Mouse (Mus musculus) heart, embryonic 15.5 days (tissue): ENCODE data around the gene Zscan22. TPM values are rescaled to one million over a fixed set of nuclear protein-coding genes. Genes with fewer than 3 reads are reported as not detected.
"Not testable (repeated sequence)": the region's sequence is repeated elsewhere in the genome, so short reads cannot be mapped to it uniquely, and the experiment has no call there.

ENCODE experiments used
- ATAC-seq: fragments of 200-750 bp; cut with Nextera tagmentation; replicated peaks from 2 replicates; pipeline ENCODE4 v1.8.0; 2017; ENCODE audit warnings: low read depth, moderate TSS enrichment; ENCODE audit not compliant: insufficient number of reproducible peaks, insufficient read depth, low FRiP score
- H3K27ac ChIP-seq: fragments of 300-500 bp; sonication (generic); 2 replicates; pipeline ENCODE4 v1.5.1; 2015; ENCODE audit warnings: mild to moderate bottlenecking, inconsistent platforms
- H3K27me3 ChIP-seq: fragments of 300-500 bp; sonication (generic); 2 replicates; pipeline ENCODE4 v1.6.1; 2015; ENCODE audit warnings: inconsistent platforms
- H3K36me3 ChIP-seq: fragments of 300-500 bp; sonication (generic); 2 replicates; pipeline ENCODE4 v1.6.1; 2015; ENCODE audit warnings: mild to moderate bottlenecking, inconsistent platforms
- H3K4me1 ChIP-seq: fragments of 300-500 bp; sonication (generic); replicated peaks from 2 replicates; pipeline ENCODE4 v1.6.1; 2015; ENCODE audit warnings: inconsistent platforms
- H3K4me2 ChIP-seq: fragments of 300-500 bp; sonication (generic); 2 replicates; pipeline ENCODE4 v1.6.1; 2015; ENCODE audit warnings: inconsistent platforms, mild to moderate bottlenecking, moderate library complexity
- H3K4me3 ChIP-seq: fragments of 300-500 bp; sonication (generic); 2 replicates; pipeline ENCODE4 v1.5.1; 2015; ENCODE audit warnings: mild to moderate bottlenecking, inconsistent platforms
- H3K9ac ChIP-seq: fragments of 300-500 bp; sonication (generic); 2 replicates; pipeline ENCODE4 v1.6.1; 2015; ENCODE audit warnings: mild to moderate bottlenecking, inconsistent platforms
- H3K9me3 ChIP-seq: fragments of 300-500 bp; sonication (generic); replicated peaks from 2 replicates; pipeline ENCODE4 v1.6.1; 2016; ENCODE audit warnings: inconsistent platforms
- WGBS: fragments of 180-500 bp; shearing (Covaris S2); methylation state at CpG from one replicate; pipeline ENCODE4 v1.1.7; 2015; ENCODE audit warnings: mixed read lengths; 5-methylcytosine and 5-hydroxymethylcytosine counted together
- polyA plus RNA-seq: library from polyadenylated mRNA; unstranded; fragments of >200 nt; fragmentation: Nextera tagmentation; extraction: Ambion mirVana; gene quantifications from 2 replicates; pipeline ENCODE4 v1.2.1, GENCODE M21; 2015

Gene Zscan22
- 9.5 and 11.2 TPM in 2 replicates for polyA plus RNA-seq

DNA sequence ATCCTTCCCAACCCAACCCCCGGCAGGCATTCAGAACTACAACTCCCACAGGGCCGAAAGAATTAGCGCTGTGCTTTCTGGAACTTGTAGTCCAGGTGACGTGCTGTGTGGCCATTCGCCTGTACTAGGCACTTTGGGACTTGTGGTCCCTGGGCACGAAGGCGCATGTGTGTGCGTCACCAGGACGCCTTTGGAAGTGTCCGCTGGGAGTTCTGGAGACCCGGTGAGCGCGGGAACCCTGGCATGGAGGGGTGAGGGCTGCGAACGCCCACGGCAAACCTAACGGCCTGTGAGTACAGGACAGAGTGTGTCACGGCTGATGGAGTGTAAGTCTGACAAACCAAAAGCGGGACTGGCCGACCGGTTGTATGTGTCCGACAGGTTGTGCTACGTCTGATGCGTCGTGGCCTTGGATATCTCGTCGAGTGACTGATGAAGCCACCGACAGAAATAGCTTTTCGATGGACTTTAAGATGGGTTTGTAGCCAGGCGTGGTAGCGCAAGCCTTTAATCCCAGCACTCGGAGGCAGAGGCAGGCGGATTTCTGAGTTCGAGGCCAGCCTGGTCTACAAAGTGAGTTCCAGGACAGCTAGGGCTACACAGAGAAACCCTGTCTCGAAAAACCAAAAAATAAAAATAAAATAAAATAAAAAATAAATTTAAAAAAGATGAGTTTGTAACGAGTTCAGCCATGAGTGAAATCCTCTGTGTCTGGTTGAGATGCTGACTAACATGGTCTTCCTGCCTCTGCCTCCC is at the start of gene Zscan22:
TSS of gene Zscan22 (plus strand) at position 161 of the 756 bp plus-strand sequence.
- ATAC-seq: peak; percentile 99
- no peaks in the 10 kb centered on the region for H3K9me3 ChIP-seq
- H3K27ac ChIP-seq: peak within 1 kb of the TSS; percentile 68
- no peaks in the 10 kb centered on the region for H3K36me3 ChIP-seq
- H3K4me3 ChIP-seq: peak within 1 kb of the TSS; percentile 85
- WGBS: 6% methylated on average over 36 of the region's 36 CpGs
- no peaks in the 10 kb centered on the region for H3K27me3 ChIP-seq
- H3K9ac ChIP-seq: peak within 1 kb of the TSS; percentile 71
- H3K4me2 ChIP-seq: peak within 1 kb of the TSS; percentile 65
- H3K4me1 ChIP-seq: peaks cover 10% of the 10 kb centered on the region

DNA sequence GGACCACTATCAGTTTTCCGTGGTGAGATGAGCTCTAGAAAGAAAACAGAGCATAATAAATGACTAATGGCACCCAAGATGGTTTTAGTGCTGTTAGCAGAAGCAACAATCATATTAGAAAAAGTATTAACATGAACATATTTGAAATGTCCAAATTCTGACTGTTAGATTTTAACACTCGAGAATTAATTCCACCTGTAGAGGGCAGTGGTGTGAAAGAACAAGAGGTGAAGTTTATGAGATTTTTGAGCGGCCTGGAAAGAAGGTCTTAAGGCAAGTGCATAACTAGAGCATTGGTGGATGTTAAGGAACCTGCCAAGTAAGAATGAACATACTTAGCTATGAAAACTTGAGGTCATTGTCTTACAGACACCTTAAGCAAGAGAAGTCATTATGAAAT is 23.3 kb upstream of the Zscan22 start:
- Histone ChIP-seq H3K9ac (no peak overlapping the region), H3K27me3 (no peaks in the 10 kb centered on the region), H3K36me3 (no peaks in the 10 kb centered on the region), H3K4me1 (no peaks in the 10 kb centered on the region), H3K9me3 (no peaks in the 10 kb centered on the region), H3K4me3 (no peak overlapping the region), H3K4me2 (no peak overlapping the region), H3K27ac (no peak overlapping the region)
- ATAC-seq: no peak
- WGBS: 25% methylated on average over 3 of the region's 3 CpGs

- peaks cover 7% of the 10 kb centered on the region; the same call in 1 of the 2 replicates for H3K36me3 ChIP-seq
- H3K4me3 ChIP-seq: no peak overlapping the region
- no peak overlapping the region for H3K4me2 ChIP-seq
- peaks cover 8% of the 10 kb centered on the region for H3K4me1 ChIP-seq
- no peaks in the 10 kb centered on the region; the same call in 1 of the 2 replicates for H3K9me3 ChIP-seq
- ATAC-seq: no peak
- no peaks in the 10 kb centered on the region for H3K27me3 ChIP-seq
- H3K27ac ChIP-seq: no peak overlapping the region
- H3K9ac ChIP-seq: no peak overlapping the region
Measured at GRCm38 (mm10) chr7:12880036-12880435, 17.6 kb upstream of the Zscan22 start.

DNA sequence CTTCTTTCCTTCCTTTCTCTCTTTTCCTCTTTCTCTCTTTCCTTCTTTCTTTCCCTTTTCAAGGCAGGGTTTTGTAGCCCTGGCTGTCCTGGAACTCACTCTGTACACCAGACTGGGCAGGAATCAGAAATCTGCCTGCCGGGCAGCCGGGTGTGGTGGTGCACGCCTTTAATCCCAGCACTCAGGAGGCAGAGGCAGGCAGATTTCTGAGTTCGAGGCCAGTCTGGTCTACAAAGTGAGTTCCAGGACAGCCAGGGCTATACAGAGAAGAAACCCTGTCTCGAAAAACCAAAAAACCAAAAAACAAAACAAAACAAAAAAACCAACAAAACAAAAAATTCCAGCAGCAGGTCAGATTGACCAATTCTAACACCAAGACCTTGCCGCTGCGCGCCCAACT is 17.1 kb upstream of the Zscan22 start:
- peaks cover 12% of the 10 kb centered on the region for H3K36me3 ChIP-seq
- peak overlapping the region; percentile 18; the same call in 1 of the 2 replicates for H3K9ac ChIP-seq
- not testable (repeated sequence) for H3K27me3 ChIP-seq, ATAC-seq, H3K4me1 ChIP-seq, H3K9me3 ChIP-seq, H3K27ac ChIP-seq
- WGBS: 41% methylated on average over 8 of the region's 8 CpGs
- peak overlapping the region; percentile 74 for H3K4me2 ChIP-seq
- H3K4me3 ChIP-seq: peak overlapping the region; percentile 84

- Histone ChIP-seq H3K4me3 (peak within 1 kb of the TSS; percentile 84), H3K27me3 (no peaks in the 10 kb centered on the region), H3K4me2 (peak within 1 kb of the TSS; percentile 74), H3K27ac (peak within 1 kb of the TSS; percentile 38), H3K4me1 (peaks cover 8% of the 10 kb centered on the region), H3K9ac (peak within 1 kb of the TSS; percentile 71), H3K36me3 (peaks cover 18% of the 10 kb centered on the region), H3K9me3 (no peaks in the 10 kb centered on the region; the same call in 1 of the 2 replicates)
- ATAC-seq: peak; percentile 100
- under 1% methylated on average over 35 of the region's 35 CpGs for WGBS
Measured at GRCm38 (mm10) chr7:12880911-12881660, 16.5 kb upstream of the Zscan22 start, which contains the start of gene Zfp128. Zfp128 (plus strand) TSS chr7:12881177.

DNA sequence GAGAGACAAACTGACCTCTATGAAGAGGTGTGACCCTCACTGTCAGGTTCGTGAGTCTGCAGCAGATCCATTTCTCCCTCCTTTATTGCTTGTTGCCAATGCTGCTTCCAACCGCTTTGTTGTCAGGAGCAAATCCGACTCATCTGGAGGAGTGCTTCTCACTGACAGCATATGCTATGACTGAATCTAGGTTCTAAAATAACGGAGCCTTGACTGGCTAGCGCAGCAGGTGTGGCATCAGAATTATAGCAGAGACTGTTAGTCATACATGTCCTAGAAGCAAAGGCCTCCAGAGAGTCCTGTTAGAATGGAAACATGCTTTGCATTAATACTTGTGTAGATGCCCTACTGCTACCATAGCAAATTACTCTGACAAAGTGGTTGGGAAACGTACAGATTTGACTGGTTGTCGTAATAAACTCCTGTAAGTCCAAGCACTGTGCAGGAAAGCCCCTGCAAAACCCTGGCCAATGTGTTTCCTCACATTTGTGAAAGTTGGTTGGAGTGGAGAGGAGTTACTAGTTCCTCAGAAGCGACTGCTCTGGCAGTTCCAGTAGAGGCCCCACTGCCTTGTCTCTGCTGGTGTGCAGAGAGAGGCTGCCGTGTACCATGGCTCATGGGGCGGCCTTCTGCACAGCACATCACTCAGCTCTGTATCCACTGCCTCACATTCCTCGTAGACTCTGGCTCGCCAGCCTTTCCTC is 10.9 kb upstream of the Zscan22 start:
- Histone ChIP-seq H3K27ac (no peak overlapping the region), H3K4me3 (no peak overlapping the region), H3K9ac (no peak overlapping the region), H3K36me3 (peaks cover 64% of the 10 kb centered on the region), H3K4me2 (no peak overlapping the region), H3K9me3 (no peaks in the 10 kb centered on the region), H3K4me1 (peaks cover 5% of the 10 kb centered on the region), H3K27me3 (no peaks in the 10 kb centered on the region)
- ATAC-seq: no peak
- WGBS: 89% methylated on average over 12 of the region's 12 CpGs

DNA sequence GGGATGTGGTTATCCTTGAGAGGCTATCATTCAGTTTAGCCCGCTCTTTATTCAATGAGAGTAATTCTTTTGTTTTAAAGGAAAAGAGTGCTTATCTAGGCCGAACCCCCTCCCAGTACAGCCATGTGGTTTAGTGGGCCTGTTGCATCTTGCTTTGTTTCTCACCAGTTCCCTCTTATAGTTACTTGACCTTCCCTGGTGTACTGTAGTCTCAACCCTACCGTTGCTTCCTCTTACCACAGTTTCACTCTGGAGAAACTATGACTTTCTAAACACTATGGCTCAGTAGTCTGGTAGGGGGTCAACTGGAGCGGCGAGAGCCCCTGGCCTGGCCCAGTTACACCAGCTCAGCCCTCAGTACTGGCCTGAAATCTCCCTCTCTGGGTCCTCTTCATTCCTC is 10.0 kb upstream of the Zscan22 start:
- Histone ChIP-seq H3K4me1 (no peaks in the 10 kb centered on the region), H3K36me3 (peaks cover 71% of the 10 kb centered on the region), H3K27ac (no peak overlapping the region), H3K4me2 (no peak overlapping the region), H3K9ac (no peak overlapping the region), H3K4me3 (no peak overlapping the region), H3K9me3 (no peaks in the 10 kb centered on the region), H3K27me3 (no peaks in the 10 kb centered on the region)
- no peak for ATAC-seq
- 83% methylated on average over 5 of the region's 5 CpGs for WGBS

DNA sequence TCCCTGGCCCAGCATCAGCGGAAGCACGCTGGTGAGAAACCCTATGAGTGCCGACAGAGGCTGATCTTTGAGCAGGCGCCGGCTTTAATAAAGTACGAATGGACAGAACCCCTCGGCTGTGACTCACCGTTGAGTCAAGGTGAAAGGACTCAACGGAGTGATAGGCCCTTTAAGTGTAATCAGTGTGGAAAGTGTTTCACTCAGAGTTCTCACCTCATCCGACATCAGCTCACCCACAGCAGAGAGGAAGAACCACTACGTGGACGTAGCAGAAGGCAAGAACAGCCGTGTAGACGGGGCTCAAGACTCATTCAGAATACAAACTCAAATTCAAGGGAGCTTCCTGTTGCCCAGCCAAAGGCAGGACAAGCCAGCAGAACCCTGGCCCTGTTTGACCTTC is 6.7 kb upstream of the Zscan22 start:
- Histone ChIP-seq H3K27ac (no peak overlapping the region), H3K36me3 (peaks cover 55% of the 10 kb centered on the region), H3K4me2 (no peak overlapping the region), H3K4me1 (no peaks in the 10 kb centered on the region), H3K9me3 (no peaks in the 10 kb centered on the region), H3K27me3 (no peaks in the 10 kb centered on the region), H3K9ac (no peak overlapping the region), H3K4me3 (no peak overlapping the region)
- ATAC-seq: no peak
- 89% methylated on average over 14 of the region's 14 CpGs for WGBS

DNA sequence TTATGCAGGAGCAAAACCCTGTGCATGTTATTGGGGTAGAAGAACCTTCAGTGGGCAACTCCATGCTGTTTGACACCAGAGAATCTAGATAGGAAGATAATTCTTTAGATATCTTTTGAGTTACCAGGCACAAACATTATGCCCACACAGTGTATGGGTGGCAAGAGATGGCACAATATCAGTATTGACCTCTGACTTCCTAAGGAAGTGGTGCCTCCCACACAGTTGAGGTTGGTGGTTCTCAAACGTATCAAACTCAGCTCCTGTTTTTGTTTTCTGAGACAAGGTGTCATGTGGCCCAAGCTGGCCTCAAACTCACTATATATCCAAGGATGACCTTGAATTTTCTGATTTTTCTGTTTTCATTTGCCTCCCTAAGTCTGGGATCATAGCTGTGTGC is 6.3 kb upstream of the Zscan22 start:
- no peaks in the 10 kb centered on the region for H3K27me3 ChIP-seq
- H3K4me3 ChIP-seq: no peak overlapping the region
- ATAC-seq: no peak
- no peak overlapping the region for H3K27ac ChIP-seq
- H3K9me3 ChIP-seq: no peaks in the 10 kb centered on the region
- 77% methylated on average over 1 of the region's 1 CpGs for WGBS
- H3K4me2 ChIP-seq: no peak overlapping the region
- no peak overlapping the region for H3K9ac ChIP-seq
- peaks cover 51% of the 10 kb centered on the region for H3K36me3 ChIP-seq
- no peaks in the 10 kb centered on the region for H3K4me1 ChIP-seq

DNA sequence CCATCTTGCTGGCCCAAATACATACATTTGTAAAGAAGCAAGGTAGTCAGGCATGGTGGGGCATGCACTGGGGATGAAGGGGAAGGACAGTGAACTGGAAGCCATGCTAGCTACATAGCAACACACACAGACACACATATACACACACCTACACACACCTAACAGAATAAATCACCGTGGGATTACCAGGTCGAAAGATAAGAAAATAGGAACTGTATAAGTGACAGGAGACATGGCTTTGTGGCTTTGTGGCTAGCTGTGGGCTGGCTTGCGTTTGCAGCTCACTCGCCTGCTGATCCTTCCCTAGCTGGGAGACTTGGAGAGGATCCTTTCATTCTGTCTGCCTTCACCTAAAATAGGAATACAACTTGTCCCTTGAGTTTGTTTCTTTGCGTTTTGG is 3.9 kb downstream of the Zscan22 start:
- H3K9ac ChIP-seq: no peak overlapping the region
- peaks cover 10% of the 10 kb centered on the region for H3K4me1 ChIP-seq
- 86% methylated on average over 5 of the region's 5 CpGs for WGBS
- H3K27me3 ChIP-seq: no peaks in the 10 kb centered on the region
- H3K27ac ChIP-seq: no peak overlapping the region
- peaks cover 18% of the 10 kb centered on the region for H3K36me3 ChIP-seq
- no peak overlapping the region for H3K4me3 ChIP-seq
- H3K9me3 ChIP-seq: no peaks in the 10 kb centered on the region
- ATAC-seq: no peak
- H3K4me2 ChIP-seq: no peak overlapping the region

DNA sequence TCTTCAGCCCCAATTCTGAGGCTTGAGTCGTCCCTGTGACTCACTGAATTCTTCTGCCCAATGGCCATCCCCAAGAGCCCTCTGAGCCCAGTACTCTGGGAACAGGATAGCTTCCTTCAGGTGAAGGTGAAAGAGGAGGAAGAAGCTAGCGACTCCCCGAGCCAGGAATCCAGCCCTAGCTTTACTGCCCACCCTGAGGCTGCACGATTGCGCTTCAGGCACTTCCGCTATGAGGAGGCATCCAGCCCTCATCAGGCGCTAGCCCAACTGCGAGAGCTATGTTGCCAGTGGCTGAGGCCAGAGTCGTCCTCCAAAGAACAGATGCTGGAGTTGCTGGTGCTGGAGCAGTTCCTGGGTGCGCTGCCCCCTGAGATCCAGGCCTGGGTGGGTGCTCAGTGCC is 6.0 kb downstream of the Zscan22 start:
- Histone ChIP-seq H3K9ac (no peak overlapping the region), H3K36me3 (peaks cover 39% of the 10 kb centered on the region), H3K4me1 (peaks cover 3% of the 10 kb centered on the region), H3K27me3 (no peaks in the 10 kb centered on the region), H3K4me2 (peak overlapping the region; percentile 29), H3K27ac (no peak overlapping the region), H3K4me3 (peak overlapping the region; percentile 20; the same call in 1 of the 2 replicates), H3K9me3 (no peaks in the 10 kb centered on the region)
- ATAC-seq: no peak
- whole genome bisulfite sequencing: 50% methylated on average over 10 of the region's 10 CpGs
